Mouse (Mus musculus) c-Kit-negative CD71-positive TER-119-positive erythroid progenitor cells, embryonic 14.5 days (primary cell): Measurements from ENCODE around the gene Gbf1.

ENCODE experiments used
- DNase-seq: peaks from one replicate; pipeline ENCODE4 v3.0.0-alpha.2; 2013; ENCODE audit warnings: low read depth, low spot score

Gbf1 gene

DNA sequence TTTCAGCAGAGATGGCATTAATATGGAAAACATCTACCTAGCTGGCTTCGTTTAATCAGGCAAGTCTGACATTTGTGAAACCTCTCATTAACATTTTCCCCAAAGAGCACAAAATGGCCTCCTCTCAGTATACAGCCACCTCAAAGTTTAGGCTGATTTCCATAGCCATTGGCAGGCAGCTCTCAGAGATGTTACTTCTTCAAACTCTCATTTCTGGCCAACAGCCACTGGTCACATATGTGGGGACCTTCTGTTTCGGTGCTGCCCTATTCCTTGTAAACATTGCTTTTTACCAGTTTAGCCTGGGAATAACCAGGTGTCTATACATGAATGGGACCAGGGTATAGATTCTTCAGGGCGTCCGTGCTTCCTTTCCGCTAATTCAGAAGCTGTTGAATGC lies 67.8 kb downstream of the Gbf1 start:
- no peak for DNase-seq

DNA sequence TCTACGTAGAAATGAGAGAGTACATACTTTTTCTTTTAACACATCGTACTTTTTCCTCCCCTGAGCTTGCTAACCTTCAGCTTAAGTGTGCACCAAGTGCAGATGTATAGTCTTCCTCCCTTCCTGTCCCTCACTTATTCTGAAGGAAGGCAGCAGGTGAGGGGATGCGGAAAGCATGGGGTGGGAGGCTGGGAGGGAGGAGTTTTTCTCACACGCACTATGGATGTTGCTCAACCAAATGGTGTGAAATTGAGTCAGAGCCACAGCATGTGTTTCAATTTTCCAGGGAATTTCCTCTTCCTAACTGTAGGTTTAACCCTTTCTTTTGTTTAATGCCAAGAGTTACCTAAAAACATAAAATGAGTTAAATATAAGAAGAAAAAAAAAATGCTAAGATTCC lies 70.8 kb downstream of the Gbf1 start:
- DNase-seq: no peak

DNA sequence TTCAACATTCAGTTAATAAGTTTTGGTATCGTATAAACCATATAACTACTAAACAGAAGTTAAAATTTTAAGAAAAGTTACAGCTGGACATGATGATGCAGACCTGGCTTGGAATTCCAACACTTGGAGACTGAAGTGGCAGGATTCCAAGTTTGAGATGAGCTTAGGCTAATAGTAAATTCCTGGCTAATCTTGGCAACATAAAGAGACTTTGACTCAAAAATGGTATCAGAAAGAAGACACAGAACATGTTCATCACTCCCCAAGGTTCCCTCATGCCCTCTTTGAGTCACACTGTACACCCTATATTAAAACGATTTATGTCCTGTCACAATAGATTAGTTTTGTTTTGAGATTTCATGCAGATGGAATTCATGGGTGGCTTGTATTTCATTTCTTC lies 72.6 kb downstream of the Gbf1 start:
- DNase-seq: no peak

DNA sequence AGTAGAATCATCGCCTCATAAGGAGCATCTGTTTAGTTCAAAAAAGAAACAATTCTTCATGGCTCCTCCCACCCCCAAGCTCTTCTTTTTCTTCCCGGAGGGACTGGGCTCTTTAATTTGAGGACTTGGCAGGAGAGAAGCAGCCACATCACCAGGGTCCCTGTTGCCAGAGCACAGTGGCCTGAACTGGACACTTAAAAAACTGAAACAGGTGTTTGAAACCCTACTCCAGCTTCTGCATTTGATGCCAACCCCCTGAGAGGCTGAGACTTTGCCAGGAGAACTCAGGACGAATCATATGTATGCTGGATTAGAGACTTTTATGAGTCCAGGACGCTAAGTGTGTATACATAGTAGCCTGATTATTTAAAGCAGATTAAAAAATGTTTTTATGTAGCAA lies 73.2 kb downstream of the Gbf1 start:
- no peak for DNase-seq

DNA sequence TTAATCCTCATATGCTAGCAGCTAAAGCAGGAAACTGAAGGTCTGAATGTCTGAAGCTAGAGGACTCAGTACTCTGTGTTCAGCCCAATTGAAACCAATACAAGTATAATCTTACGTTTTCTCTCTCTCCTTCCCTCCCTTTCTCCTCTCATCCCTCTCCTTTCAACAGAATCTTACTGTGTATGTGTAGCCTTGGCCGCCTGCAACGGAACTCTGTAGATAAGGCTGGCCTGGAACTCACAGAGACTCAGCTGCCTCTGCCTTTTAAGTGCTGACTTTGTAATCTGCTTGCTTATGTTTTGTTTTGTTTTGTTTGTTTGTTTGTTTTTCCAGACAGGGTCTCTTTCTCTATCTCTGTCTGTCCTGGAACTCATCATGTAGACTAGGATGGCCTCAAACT lies 74.0 kb downstream of the Gbf1 start:
- no peak for DNase-seq

DNA sequence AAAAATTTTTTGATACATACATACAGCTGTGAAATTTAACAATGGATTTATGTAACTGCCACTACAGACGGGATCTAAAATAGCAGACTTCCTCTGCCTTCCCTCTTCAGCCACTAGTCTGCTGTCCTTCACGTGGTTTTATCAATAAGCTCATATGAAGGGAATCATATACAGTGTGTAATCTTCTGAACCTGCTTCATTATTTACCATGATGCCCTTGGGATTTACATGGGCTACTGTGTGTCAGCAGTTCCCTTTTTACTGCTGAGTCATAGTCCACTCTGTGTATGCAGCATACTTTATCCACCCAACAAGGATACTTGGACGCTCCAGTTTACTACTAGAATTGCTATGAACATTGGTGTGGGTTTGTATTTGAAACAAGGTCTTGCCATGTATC lies 75.0 kb downstream of the Gbf1 start:
- DNase-seq: peak; percentile 35

DNA sequence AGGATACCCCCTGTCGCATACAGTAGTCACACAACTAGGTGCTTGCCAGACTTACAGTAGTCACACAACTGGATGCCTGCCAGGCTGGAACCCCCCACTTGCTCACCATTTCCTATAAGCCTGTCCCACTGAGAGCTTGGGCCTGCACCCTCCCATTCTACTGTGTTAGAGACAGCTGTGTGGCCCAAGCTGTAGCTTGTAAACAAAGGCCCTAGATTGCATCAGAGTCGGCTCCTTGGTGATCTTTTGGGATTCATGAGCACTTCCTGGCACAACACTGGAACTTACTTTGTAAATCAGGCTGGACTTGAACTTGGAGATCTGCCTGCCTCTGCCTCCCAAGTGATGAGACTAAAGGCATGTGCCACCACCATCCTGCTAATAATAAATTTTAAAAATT lies 82.1 kb downstream of the Gbf1 start:
- no peak for DNase-seq

DNA sequence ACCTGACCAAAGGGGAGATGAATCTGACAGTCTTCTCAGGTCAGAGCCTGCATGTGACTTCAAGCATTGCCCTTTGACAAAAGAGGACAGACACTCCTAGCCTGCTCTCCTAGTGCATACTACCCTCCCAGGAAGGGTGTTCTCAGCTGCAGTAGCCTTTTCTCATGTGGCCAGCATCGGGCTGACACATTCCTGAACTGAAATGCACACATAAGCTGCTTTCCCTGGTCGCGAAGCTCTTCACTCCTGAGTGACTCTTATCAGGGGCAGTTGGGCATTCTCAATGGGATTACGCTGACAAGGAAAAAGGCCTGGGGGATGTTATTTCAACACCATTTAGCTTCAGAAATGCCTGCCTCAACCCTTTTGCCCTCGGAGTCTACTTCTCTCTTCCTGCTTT lies 84.3 kb downstream of the Gbf1 start:
- DNase-seq: no peak

DNA sequence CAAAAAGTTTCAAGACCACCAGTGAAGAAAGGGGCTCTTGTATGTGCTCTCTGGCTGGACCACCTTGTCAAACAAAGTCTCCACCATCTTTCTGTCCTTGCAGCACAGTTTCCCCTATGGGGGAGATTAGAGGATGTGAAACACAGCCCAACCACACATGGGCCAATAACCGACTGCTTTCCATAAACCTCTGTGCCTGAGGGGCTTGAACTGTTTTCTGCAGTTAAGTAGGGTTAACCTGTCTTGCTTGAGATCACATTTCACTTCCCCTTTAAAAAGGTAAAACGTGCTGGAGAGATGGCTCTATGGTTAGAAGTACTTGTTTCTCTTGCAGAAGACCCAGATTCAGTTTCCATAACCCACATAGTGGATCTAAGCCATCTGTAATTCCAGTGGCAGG lies 87.9 kb downstream of the Gbf1 start:
- no peak for DNase-seq

DNA sequence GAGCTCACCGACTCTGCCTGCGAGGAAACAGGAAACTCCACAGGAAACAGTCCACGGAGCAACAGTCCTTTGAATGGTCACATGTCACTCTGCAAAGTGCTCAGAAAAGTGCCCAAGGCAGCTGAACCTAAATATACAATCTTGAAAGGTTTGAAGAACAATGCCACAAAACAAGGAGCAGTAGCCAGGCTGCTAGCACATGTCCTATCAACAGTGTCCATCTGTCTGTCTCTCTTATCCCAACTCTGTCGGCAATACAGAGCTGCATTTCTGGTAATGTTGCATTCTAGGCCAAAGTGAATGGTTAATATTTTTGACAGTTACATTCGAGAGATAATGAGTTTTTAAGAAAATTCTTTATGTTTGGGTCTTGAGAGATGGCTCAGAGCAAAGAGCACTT lies 90.1 kb downstream of the Gbf1 start:
- DNase-seq: no peak

DNA sequence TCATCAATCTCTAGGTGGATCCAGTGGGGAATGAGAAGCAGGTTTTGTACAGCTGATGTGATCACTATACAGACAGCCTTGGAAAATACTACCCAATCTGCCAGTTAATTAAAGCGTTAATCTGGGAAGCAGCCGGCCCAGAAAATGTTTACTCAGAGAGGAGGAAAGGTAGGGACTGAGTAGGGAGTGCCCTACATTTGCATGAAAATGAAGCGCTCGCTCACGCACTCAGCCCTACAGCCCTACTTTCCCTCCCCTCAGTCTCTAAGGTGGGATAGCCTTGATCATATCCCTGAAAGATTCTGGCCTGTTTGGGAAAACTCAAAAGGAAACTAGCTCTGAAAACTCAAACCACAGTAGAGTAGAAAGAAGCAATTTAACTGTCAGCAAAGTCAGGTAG lies 92.3 kb downstream of the Gbf1 start:
- DNase-seq: no peak

DNA sequence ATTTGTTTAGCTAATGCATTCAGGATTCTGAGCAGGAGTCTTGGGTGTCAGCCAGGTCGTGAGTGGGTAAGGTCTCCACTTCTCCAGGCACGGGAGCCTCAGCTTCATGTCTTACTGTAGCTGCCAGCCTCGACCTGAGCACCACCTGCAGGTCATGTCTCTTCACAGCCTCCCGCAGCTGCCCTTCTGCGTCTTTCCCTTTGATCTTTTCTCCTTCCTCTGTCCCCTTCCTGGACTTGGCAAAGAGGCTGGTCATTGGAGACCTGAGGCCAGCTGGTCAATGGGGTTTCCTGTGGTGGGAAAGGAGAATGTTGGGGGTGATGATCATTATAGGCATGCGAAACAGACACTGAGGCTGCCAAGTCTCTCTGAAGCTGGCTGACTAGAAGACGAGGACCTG lies 96.7 kb downstream of the Gbf1 start:
- DNase-seq: no peak

DNA sequence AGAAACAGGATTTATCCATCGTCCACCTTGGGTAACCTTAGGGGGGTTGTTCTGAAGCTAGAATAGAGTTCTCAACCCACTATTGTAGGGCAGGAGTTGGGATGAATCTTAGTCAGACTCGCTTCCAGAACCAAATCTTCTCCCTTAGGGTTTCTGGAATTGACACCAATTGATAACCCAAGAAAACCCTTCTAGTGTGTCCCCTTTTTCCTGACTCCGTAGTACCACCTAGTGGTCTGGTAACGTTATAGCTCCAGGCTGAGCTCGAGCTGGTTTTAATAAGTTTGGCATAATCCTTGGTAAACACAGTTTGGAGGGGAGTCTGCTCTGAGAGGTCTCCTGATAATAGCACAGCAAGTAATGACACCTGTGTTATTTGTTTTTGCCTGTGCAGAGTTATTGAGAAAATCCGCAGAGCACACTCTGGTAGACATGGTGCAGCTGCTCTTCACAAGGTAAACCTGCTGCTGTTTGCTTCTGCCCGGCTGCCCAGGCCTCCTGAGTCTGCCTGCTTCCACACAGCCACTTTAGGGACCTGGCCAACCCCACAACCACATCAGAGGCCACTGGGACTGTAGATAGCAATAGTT lies 101.9 kb downstream of the Gbf1 start:
- peak; percentile 15 for DNase-seq

DNA sequence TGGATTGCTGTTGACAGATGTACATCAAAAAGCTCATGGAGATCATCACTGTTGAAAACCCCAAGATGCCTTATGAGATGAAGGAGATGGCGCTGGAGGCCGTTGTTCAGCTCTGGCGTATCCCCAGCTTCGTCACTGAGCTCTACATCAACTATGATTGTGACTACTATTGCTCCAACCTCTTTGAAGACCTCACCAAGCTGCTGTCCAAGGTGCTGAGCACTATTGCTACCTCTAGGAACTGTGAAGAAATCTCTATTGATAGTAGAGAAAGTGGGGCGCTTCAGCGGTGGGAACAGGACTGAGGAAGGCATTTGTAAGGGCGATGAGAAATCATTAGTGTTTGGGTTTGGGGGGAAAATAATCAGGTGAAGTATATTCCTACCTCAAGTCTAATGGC lies 112.5 kb downstream of the Gbf1 start:
- DNase-seq: no peak

DNA sequence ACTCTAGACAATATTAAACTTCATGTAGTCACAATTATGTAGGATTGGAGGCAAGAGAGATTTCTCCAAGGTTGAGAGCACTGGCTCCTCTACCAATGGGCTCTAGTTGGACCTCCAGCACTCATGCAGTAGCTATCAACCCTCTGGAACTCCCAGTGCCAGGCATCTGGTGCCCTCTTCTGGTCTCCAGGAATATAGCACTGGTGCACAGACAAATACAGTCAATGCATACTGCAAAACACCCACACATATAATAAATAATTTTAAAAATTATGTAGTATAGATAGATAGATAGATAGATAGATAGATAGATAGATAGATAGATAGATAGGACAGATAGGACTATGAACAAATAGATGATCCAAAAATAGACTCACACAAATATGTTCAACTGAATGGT lies 123.0 kb downstream of the Gbf1 start:
- peak; percentile 19 for DNase-seq

DNA sequence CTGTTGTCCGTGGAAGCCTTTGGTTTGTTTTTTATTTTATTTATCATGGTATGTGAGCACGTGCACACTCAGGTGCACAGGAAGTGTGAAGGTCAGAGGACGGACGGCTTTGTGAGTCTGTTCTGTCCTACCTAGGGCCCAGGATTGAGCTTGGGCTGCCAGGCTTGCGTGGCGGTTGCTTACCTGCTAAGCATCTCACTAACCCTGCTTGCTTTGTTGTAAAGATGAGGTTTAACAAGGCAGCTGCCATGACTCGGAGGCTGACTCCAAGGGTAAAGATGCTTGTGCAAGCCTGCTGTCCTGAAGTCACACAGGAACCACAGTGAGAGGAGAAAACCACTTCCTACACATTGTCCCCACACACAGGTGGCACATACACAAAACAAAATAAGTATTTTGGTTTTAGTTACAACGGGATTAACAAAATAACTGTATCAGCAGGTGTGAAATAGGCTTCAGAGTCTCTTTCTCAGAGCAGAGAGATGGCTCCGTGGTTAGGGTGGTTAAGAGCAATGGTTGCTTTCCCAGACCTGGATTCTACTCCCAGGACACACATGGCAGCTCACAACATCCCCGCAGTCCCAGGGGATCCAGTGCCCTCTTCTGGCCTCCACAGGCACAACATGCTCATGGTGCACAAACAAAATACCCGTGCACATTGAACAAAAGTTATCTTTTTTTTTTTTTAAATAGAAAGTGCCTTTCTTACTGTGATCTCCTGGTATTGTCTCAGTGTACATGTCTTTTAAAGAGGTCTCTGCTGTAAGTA lies 130.0 kb downstream of the Gbf1 start:
- no peak for DNase-seq

DNA sequence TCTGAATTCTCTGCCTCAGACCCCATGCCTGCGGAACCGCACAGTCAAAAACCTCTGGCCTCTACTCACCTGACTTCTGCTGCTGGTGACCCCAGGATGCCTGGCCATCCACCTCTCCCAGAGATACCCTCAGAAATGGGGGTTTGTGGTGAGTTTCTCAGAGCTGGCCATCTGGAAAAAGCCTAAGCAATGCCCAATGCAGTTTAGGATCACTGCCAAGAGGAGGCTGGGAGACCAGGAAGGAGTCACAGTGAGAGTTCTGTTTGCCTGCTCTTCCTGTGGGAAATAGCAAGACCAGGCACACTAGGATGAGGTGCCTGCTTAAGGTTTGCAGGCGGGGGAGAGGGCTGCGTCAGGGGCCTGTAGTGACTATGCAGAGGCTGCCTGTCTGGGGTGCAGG lies 132.4 kb downstream of the Gbf1 start:
- no peak for DNase-seq

DNA sequence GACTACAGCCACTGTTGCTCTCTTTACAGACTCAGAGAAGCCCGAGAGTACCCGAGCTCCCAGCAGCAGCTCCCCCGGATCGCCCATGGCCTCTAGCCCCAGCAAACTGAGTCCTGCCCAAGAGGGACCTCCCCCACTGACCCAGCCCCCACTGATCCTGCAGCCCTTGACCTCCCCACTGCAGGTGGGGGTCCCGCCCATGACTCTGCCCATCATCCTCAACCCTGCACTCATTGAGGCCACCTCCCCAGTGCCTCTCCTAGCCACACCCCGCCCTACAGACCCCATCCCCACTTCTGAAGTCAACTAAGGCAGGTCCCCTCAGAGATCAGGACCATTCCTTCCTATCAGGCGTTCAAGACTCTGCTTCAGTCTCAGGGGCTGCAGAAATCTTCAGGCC lies 133.3 kb downstream of the Gbf1 start:
- DNase-seq: no peak

DNA sequence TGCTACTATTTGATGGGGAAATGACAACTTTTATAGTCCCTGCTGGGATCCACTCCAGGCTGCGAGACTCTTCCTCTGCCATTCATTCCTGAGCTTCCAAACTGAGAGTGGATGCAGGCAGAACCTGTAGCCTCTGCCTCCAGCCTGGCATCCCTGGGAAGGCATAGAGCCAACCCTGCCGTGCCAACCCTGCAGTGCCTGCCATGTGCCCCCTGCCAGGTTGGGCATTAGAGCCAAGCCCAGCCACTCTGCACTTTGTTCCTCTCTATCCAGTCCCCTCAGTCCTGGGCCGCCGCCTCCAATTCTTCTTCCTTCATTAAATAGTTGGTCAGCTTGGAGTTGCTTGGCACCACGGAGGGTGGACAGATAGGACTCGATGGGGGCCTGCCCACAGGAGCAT lies 133.7 kb downstream of the Gbf1 start:
- no peak for DNase-seq

DNA sequence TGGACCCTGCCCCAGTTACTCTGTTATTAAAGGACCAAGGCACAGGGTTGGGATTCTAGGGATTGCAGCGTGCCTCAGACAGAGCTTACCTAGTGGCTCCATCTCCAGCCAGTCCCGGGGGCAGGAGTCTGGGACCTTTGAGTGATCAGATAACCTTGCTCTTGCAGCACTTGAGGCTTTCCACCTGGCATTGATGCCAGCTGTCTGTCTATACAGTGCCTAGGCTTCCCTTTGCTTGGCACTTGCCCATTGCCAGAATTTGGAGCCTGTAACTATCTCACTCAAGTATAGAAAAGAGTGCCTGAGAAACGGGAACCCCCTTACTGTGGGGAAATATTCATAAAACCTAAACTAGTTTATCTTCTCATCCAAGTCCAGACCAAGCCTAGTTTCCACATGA lies 134.6 kb downstream of the Gbf1 start:
- no peak for DNase-seq

DNA sequence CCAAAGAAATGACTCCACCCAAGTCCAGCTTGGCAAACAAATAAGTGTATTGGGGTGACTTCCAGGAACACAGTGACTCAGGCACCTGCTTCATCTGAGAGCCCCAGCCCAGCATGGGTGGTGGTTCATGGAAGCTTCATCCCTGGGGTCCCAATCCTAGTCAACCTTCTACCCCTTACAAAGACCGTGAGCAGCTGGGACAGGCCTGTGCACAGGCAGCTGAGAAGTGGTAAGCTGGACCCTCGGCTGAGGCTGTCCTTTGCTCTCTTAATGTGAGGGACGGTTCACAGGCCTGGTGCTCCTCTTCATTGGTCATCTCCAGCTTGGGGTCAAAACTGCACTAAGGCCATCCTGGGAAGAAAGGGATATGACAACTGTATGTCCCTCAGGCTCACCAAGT lies 135.3 kb downstream of the Gbf1 start:
- DNase-seq: no peak

DNA sequence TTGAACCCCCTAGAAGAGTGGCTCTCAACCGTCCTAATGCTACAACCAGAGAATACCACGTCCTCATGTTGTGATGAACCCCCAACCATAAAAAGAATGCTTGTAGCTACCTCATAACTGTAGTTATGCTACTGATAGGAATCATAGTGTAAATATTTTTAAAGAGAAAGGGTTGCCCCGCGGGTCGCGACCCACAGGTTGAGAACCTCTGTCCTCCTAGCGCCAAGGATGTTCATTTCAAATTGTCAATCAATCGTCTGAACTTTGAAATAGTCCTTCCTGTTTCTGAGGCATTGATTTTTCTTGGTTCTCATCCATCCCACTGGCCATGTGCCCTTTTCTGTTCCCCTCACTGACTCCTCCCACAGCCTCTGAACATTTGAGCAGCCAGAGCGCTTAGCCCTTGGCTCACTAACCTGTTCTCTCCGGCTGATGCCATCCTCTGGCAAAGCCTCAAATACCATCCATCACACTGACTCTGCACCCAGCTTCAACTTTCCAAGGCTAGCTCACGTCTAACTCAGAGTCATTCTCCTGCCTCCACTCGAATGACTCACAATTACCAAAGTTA lies 138.3 kb downstream of the Gbf1 start:
- no peak for DNase-seq

DNA sequence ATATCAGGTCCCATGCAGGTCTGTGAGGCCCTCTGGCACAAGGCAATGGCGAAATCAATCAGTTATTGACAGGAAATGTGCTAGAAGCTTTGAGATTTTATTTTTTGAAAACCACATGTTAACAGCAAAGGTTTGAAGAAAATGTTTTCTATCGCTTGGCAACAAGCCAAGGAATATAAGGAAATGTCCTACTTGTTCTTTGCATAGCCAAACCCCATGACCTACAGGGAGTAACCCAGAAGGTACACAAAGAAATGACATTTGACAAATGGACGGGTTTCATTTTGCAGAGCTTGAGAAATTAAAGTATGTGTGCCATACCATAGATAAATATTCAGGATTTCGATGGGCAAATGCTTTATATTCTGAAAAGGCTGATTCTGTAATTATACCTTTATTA lies 144.6 kb downstream of the Gbf1 start:
- DNase-seq: no peak
